Mouse (Mus musculus): ENCODE data around the gene Ap3b1. TPM values are rescaled to one million over a fixed set of nuclear protein-coding genes. Genes with fewer than 3 reads are reported as not detected.
"Not testable (repeated sequence)": the region's sequence is repeated elsewhere in the genome, so short reads cannot be mapped to it uniquely, and the experiment has no call there.

The Ap3b1 gene
- polyA plus RNA-seq, 1 experiment: 40.2 TPM

- Histone ChIP-seq H3K4me3 (ENCODE audit: insufficient read depth, low read length) (no peak overlapping the region), H3K27ac (ENCODE audit: insufficient read depth, low read length) (no peak overlapping the region), H3K4me1 (ENCODE audit: control insufficient read depth, insufficient read depth, low read length) (no peaks in the 10 kb centered on the region)
- TF ChIP-seq CTCF (IDR thresholded peaks at IDR 0.05; ENCODE audit: extremely low read depth, insufficient read depth, low read length) (no peak), POLR2A (IDR thresholded peaks at IDR 0.05; ENCODE audit: extremely low read depth, insufficient read depth, low read length) (no peak)
Measured at GRCm38 (mm10) chr13:94343192-94343591, 15.6 kb upstream of the Ap3b1 start.

GRCm38 (mm10) chr13:94344600-94344999 lies 14.2 kb upstream of the Ap3b1 start:
- H3K4me3 ChIP-seq (ENCODE audit: insufficient read depth, low read length); H3K27ac ChIP-seq (ENCODE audit: insufficient read depth, low read length); H3K4me1 ChIP-seq (ENCODE audit: control insufficient read depth, insufficient read depth, low read length): not testable (repeated sequence)

DNA sequence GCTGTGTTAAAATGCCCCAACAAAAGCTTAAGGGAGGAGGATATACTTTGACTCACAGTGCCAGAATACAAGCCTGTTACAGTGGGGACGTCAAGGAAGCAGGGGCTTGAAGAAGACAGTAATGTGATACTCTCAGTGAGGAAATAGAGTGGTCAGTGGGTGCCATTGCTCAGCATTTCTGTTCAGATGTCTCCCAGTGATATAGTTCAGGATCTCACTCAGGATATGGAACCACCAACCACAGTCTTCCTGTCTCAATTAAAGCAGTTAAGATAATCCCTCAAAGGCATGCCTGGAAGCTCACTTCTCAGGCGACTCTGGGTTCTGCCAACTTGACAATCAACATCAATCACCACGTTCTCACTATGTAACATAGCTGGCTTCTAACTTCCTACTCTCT lies 4.2 kb upstream of the Ap3b1 start:
- no peak for TF ChIP-seq CTCF (IDR thresholded peaks at IDR 0.05; ENCODE audit: extremely low read depth, insufficient read depth, low read length)
- Histone ChIP-seq H3K4me3 (ENCODE audit: insufficient read depth, low read length) (no peak overlapping the region), H3K4me1 (ENCODE audit: control insufficient read depth, insufficient read depth, low read length) (peaks cover 1% of the 10 kb centered on the region; the same call in 1 of the 2 replicates), H3K27ac (ENCODE audit: insufficient read depth, low read length) (no peak overlapping the region)

GRCm38 (mm10) chr13:94358101-94358400 lies 709 bp upstream of the Ap3b1 start:
- peaks cover 1% of the 10 kb centered on the region; the same call in 1 of the 2 replicates for H3K4me1 ChIP-seq (ENCODE audit: control insufficient read depth, insufficient read depth, low read length)
- TF ChIP-seq POLR2A (IDR thresholded peaks at IDR 0.05; ENCODE audit: extremely low read depth, insufficient read depth, low read length) (no peak), CTCF (IDR thresholded peaks at IDR 0.05; ENCODE audit: extremely low read depth, insufficient read depth, low read length) (no peak)
- H3K4me3 ChIP-seq (ENCODE audit: insufficient read depth, low read length): peak overlapping the region; percentile 80
- H3K27ac ChIP-seq (ENCODE audit: insufficient read depth, low read length): peak overlapping the region; percentile 79; the same call in 1 of the 2 replicates

DNA sequence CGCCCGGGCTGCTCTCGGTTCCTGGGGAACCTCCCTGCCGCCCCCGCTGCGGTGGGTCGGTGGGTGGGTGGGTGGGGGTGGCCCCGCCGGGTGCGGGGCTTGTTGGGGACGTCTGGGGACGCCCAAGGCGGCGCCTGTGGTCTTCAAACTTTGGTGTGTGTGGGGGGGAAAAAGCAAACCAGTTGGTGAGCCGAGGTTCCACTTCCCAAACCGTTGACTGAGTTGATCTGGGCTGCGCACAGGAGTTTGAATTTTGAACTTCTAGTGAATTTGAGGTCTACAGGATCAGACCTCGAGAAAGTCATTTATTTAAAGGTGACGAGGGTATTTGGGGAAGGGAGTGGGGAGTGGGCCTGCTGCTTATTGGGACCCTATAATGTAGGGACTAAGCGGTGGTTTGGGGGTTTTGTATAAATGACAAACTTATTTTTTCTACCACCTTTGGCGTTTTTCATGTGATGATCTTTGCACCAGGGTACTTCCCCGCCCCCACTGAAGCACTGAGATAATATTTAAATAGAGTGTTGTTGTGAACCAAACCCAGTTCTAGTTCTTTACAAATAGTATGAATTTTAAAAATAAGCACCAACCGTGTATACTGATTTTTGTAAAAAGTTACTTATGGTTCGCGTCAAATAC lies 641 bp downstream of the Ap3b1 start:
- TF ChIP-seq CTCF (IDR thresholded peaks at IDR 0.05; ENCODE audit: extremely low read depth, insufficient read depth, low read length): no peak
- TF ChIP-seq POLR2A (IDR thresholded peaks at IDR 0.05; ENCODE audit: extremely low read depth, insufficient read depth, low read length): no peak
- H3K4me3 ChIP-seq (ENCODE audit: insufficient read depth, low read length): peak overlapping the region; percentile 80
- H3K27ac ChIP-seq (ENCODE audit: insufficient read depth, low read length): peak overlapping the region; percentile 79; the same call in 1 of the 2 replicates
- peaks cover 1% of the 10 kb centered on the region; the same call in 1 of the 2 replicates for H3K4me1 ChIP-seq (ENCODE audit: control insufficient read depth, insufficient read depth, low read length)

- H3K27ac ChIP-seq (ENCODE audit: insufficient read depth, low read length); H3K4me1 ChIP-seq (ENCODE audit: control insufficient read depth, insufficient read depth, low read length); H3K4me3 ChIP-seq (ENCODE audit: insufficient read depth, low read length): not testable (repeated sequence)
Measured at GRCm38 (mm10) chr13:94361013-94361580, 2.3 kb downstream of the Ap3b1 start.

DNA sequence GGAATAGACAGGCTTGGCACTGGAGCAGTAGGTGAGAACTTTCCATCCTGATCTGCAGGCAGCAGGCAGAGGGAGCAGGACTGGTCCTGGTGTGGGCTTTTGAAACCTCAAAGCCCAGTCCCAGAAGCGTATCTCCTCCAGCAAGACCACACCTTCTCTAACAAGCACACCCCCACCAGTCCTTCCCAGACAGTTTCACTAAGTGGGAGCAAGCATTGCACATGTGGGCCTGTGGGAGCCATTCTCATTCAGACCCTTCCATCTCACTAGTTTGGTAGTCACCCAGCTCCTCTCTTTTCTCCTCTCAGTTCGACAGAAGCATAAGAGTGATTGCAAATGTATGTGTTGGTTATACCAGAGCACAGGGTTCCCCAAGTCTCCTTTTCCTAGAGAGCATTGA lies 5.6 kb downstream of the Ap3b1 start:
- Histone ChIP-seq H3K4me3 (ENCODE audit: insufficient read depth, low read length) (no peak overlapping the region), H3K4me1 (ENCODE audit: control insufficient read depth, insufficient read depth, low read length) (peaks cover 5% of the 10 kb centered on the region), H3K27ac (ENCODE audit: insufficient read depth, low read length) (no peak overlapping the region)
- TF ChIP-seq POLR2A (IDR thresholded peaks at IDR 0.05; ENCODE audit: extremely low read depth, insufficient read depth, low read length) (no peak), CTCF (IDR thresholded peaks at IDR 0.05; ENCODE audit: extremely low read depth, insufficient read depth, low read length) (no peak)

DNA sequence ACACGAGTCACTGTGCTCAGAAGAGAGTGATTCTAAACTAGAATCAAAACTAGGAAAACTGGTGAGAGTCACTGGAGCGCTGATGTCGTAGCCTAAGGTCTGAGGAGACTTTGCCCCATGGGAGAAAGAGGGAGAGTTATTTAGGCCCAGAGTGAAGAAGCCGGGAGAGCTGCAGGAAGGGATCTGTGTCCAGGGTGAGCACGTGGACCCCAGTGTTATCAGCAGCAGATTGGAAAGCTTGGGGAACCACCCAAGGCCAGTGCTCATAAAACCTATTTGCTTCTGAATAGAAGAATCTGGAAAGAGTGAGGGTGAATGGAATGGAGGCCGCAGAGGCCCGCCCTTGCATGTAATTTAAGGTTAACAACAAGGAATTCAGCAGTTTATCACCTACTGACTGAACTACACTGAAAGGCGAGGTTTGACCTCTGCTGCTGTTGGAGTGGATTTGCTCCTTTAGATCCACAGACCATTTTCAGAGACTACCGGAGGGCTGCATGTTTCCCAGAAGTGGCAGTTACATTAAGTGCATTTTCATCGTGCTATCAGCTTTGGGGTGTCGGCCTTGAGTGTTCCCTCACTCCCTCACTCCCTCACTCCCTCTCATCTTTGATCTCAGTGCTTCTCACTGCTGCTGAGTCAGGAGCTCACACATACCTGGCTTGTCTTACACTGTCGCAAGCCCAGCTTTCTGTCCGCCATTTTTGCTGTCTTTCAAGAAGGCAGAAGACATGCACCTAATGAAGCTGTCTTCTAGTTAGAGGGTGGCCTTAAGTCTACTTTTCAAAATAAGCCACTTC lies 6.5 kb downstream of the Ap3b1 start:
- no peak overlapping the region for H3K27ac ChIP-seq (ENCODE audit: insufficient read depth, low read length)
- peaks cover 5% of the 10 kb centered on the region for H3K4me1 ChIP-seq (ENCODE audit: control insufficient read depth, insufficient read depth, low read length)
- H3K4me3 ChIP-seq (ENCODE audit: insufficient read depth, low read length): no peak overlapping the region
- TF ChIP-seq POLR2A (IDR thresholded peaks at IDR 0.05; ENCODE audit: extremely low read depth, insufficient read depth, low read length): no peak
- TF ChIP-seq CTCF (IDR thresholded peaks at IDR 0.05; ENCODE audit: extremely low read depth, insufficient read depth, low read length): no peak

GRCm38 (mm10) chr13:94367869-94368268 lies 9.1 kb downstream of the Ap3b1 start:
- TF ChIP-seq CTCF (IDR thresholded peaks at IDR 0.05; ENCODE audit: extremely low read depth, insufficient read depth, low read length) (no peak), POLR2A (IDR thresholded peaks at IDR 0.05; ENCODE audit: extremely low read depth, insufficient read depth, low read length) (no peak)
- Histone ChIP-seq H3K27ac (ENCODE audit: insufficient read depth, low read length) (no peak overlapping the region), H3K4me3 (ENCODE audit: insufficient read depth, low read length) (no peak overlapping the region), H3K4me1 (ENCODE audit: control insufficient read depth, insufficient read depth, low read length) (peaks cover 5% of the 10 kb centered on the region)

DNA sequence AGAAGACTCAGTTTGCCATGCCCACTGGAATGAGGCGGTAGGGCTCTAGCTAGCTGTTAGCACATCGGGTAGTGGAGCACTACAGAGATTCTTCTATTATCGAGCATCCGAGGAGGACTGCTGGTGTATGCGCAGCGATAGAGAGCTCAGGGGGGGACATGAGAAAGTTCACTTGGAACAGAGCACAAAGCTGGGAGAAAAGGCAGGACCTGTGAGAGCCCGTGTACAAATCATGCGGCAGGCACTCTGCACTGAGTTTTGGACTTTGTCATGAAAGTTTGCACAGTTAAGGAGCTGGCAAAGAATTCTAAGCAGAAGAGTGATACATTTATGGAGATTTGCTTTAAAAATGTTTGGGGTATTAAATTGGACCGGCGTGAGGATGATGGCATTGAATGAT lies 11.8 kb downstream of the Ap3b1 start:
- no peak overlapping the region for H3K27ac ChIP-seq (ENCODE audit: insufficient read depth, low read length)
- no peak for TF ChIP-seq POLR2A (IDR thresholded peaks at IDR 0.05; ENCODE audit: extremely low read depth, insufficient read depth, low read length)
- no peak for TF ChIP-seq CTCF (IDR thresholded peaks at IDR 0.05; ENCODE audit: extremely low read depth, insufficient read depth, low read length)
- H3K4me3 ChIP-seq (ENCODE audit: insufficient read depth, low read length): no peak overlapping the region
- H3K4me1 ChIP-seq (ENCODE audit: control insufficient read depth, insufficient read depth, low read length): peaks cover 7% of the 10 kb centered on the region
